Mouse (Mus musculus) lung, postnatal 0 days (tissue): ENCODE measurements around the gene Cdkl1.

Experiments used
- CTCF ChIP-seq: IDR thresholded peaks from 2 replicates; pipeline ENCODE4 v1.5.1; 2016; ENCODE audit warnings: antibody characterized with exemption, mild to moderate bottlenecking
- EP300 ChIP-seq: IDR thresholded peaks from 2 replicates; pipeline ENCODE4 v1.6.1; 2016; ENCODE audit warnings: antibody characterized with exemption, mild to moderate bottlenecking, control low read depth

DNA sequence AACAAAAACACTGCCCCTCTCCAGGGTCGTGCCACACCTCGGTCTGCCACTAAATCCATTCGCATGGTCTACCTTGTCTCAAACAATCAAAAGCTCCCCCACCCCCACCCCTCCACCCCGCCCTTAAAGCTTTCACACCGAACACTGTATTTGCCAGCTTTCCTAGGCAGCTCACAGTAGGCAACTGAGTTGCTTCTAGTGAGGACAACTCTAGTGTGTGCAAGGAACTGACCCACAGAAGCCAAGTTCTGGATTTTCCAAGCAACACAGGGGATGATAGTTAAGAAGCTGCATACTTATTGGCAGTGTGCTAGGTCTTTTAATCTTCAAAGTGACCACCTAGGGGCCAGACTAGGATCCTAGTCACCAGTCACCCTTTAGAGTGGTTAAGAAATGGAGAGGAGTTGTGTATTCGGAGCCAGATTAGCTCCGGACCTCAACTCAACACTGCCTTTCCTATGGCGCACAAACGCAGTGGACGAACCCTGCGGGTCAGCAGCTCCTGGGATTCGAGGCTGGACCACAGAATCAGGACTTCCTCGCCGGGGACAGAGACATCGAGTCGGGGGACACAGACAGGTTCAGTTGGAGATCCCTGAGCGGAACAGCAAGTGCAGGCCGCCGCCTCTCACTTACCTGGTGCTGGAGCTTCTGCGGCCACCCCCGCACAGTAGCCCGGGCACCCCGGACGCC lies 66.9 kb downstream of the Cdkl1 start:
- TF ChIP-seq CTCF (no peak), EP300 (no peak)
